Mouse (Mus musculus) thymus, adult 2 months (tissue): Measurements from ENCODE around the gene Rdh7.

ENCODE experiments used
- CTCF ChIP-seq: fragments of 200-500 bp; IDR thresholded peaks from 2 replicates; pipeline ENCODE4 v1.5.1; 2012; ENCODE audit warnings: mild to moderate bottlenecking, control low read depth, low read length, moderate library complexity, borderline replicate concordance; ENCODE audit not compliant: control insufficient read depth, poor library complexity, insufficient read depth; ENCODE audit errors: extremely low read depth
- POLR2A ChIP-seq: fragments of 200-500 bp; IDR thresholded peaks from 2 replicates; pipeline ENCODE4 v1.6.1; 2012; ENCODE audit warnings: mild to moderate bottlenecking, low read length, control low read depth, moderate library complexity; ENCODE audit not compliant: control insufficient read depth, poor library complexity, insufficient read depth; ENCODE audit errors: extremely low read depth

DNA sequence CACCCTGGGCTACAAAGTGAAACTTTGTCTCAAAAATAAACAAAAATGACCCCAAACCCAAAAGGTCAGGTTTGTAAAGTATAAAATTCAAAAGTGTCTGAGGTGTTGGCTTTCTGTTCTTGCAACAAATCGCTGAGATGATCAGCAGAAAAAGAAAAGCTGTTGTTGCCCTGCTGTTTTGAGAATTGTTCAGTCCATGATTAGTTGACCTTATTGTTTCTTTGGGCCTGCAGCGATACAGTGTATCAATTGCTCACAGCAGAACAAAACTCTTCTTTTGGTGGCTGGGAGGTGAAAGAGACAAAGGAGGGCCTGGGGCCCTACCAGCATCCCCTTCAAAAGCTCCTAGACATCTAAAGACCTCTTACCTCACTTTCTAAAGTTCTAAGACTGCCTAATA, 17.5 kb upstream of the Rdh7 start:
- TF ChIP-seq CTCF (no peak), POLR2A (no peak)
